11 mouse cellular contexts compared by ENCODE assay signal in genomic region chr4:121056342-121056741, GRCm38 (mm10). TPM values are rescaled to one million over a fixed set of nuclear protein-coding genes. Genes with fewer than 3 reads are reported as not detected.
DNase-seq lines count a peak whose midpoint lies in the region; ATAC-seq and TF ChIP-seq lines count a peak whose summit lies in the region.
"Had no signal": no experiment of that assay in that cellular context is flagged by ENCODE, and none has a peak within 500 bp of the region (broad histone marks: within the 10 kb centered on the region; RNA-seq: fewer than 3 reads in every experiment).

No protein-coding gene starts in this region.

- ATAC-seq in megakaryocyte, adult 5-6 weeks (ENCODE audit: poor library complexity, severe bottlenecking), result peak; percentile 49; the same call in 1 of the 2 replicates

- no peak overlapping the region for H3K27ac ChIP-seq in layer of hippocampus, adult 2 months
- H3K27ac ChIP-seq in ES-Bruce4 (ENCODE audit: insufficient read depth, low read length), result no peak overlapping the region
- H3K27ac ChIP-seq: midbrain, embryonic 12.5 days had no signal

- no peaks in the 10 kb centered on the region for H3K4me1 ChIP-seq in ES-Bruce4 (ENCODE audit: control insufficient read depth, insufficient read depth, low read length)

- peak; percentile 58 to 63 for DNase-seq in cerebellum, postnatal 10 days
- no peak for DNase-seq in cerebellum, adult 11-12 months
- no peak for DNase-seq in layer of hippocampus, adult 2 months (ENCODE audit: low spot score in 2 of 2)
- DNase-seq in layer of hippocampus, postnatal 14 days (ENCODE audit: low spot score in 2 of 2), result no peak
- DNase-seq in yolk sac, embryonic 10.5 days (ENCODE audit: low spot score), result no peak
- DNase-seq in right cerebral cortex, postnatal 10 days (ENCODE audit: low spot score in 2 of 2), result no peak

- no peak for TF ChIP-seq POLR2A in ES-Bruce4 (IDR thresholded peaks at IDR 0.05; ENCODE audit: insufficient read depth, low read length)

- TF ChIP-seq EP300 in ES-Bruce4 (IDR thresholded peaks at IDR 0.05; ENCODE audit: insufficient read depth, low read depth, low read length), result no peak

- H3K36me3 ChIP-seq in ES-Bruce4 (ENCODE audit: control insufficient read depth, insufficient read depth, low read length, poor library complexity, severe bottlenecking), result peaks cover 4% of the 10 kb centered on the region

- peak; percentile 83 for TF ChIP-seq CTCF in layer of hippocampus, adult 2 months (conservative IDR thresholded peaks at IDR 0.05)
- TF ChIP-seq CTCF in ES-Bruce4 (IDR thresholded peaks at IDR 0.05; ENCODE audit: low read depth, low read length), result peak; percentile 78

- H3K27me3 ChIP-seq in ES-Bruce4 (ENCODE audit: control insufficient read depth, insufficient read depth, low read length, poor library complexity, severe bottlenecking), result no peaks in the 10 kb centered on the region

- H3K9me3 ChIP-seq in ES-Bruce4 (replicated peaks; ENCODE audit: control insufficient read depth, insufficient read depth, low read length, poor library complexity, severe bottlenecking), result no peaks in the 10 kb centered on the region
- H3K9me3 ChIP-seq: midbrain, embryonic 12.5 days had no signal

- H3K9ac ChIP-seq in ES-Bruce4 (ENCODE audit: low read depth, poor library complexity, severe bottlenecking), result no peak overlapping the region
- H3K9ac ChIP-seq: midbrain, embryonic 12.5 days had no signal

- H3K4me3 ChIP-seq in layer of hippocampus, adult 2 months, result no peak overlapping the region
- H3K4me3 ChIP-seq in ES-Bruce4 (ENCODE audit: low read depth, low read length), result no peak overlapping the region
- H3K4me3 ChIP-seq: midbrain, embryonic 12.5 days had no signal

RNA-seq across cellular contexts. Expression of gene Col9a2, which starts 17.2 kb away (rescaled TPM):
- 1 to 10 TPM; 2.8 to 5.0 TPM for total RNA-seq in layer of hippocampus, adult 2 months (2021)
- 1 to 10 TPM; 5.7 to 7.0 TPM for total RNA-seq in layer of hippocampus, postnatal 14 days (2021)
- polyA plus RNA-seq in ES-Bruce4 (2011; ENCODE audit: insufficient read depth, insufficient read length, low read depth, missing spikeins), result 5.8 and 6.9 TPM in 2 replicates
- total RNA-seq in megakaryocyte, adult 5-6 weeks (2015), result not detected in 2 replicates
- total RNA-seq in megakaryocyte, adult 5-6 weeks (2017), result not detected in 2 replicates

RNA-seq across cellular contexts. Expression of gene Smap2, which starts 39.3 kb away (rescaled TPM):
- 100 to 1,000 TPM; 152 to 166 TPM for total RNA-seq in layer of hippocampus, adult 2 months (2021)
- total RNA-seq in layer of hippocampus, postnatal 14 days (2021), result 100 to 1,000 TPM; 138 to 140 TPM
- polyA plus RNA-seq in ES-Bruce4 (2011; ENCODE audit: insufficient read depth, insufficient read length, low read depth, missing spikeins), result 23.0 and 23.9 TPM in 2 replicates
- total RNA-seq in megakaryocyte, adult 5-6 weeks (2015), result 95.9 and 115 TPM in 2 replicates
- 37.2 and 62.2 TPM in 2 replicates for total RNA-seq in megakaryocyte, adult 5-6 weeks (2017)

RNA-seq across cellular contexts. Expression of gene Zmpste24, which starts 41.7 kb away (rescaled TPM):
- total RNA-seq in layer of hippocampus, adult 2 months (2021), result 10 to 100 TPM; 22.3 to 23.0 TPM
- 10 to 100 TPM; 24.7 to 25.6 TPM for total RNA-seq in layer of hippocampus, postnatal 14 days (2021)
- polyA plus RNA-seq in ES-Bruce4 (2011; ENCODE audit: insufficient read depth, insufficient read length, low read depth, missing spikeins), result 31.5 and 31.7 TPM in 2 replicates
- 61.3 and 63.0 TPM in 2 replicates for total RNA-seq in megakaryocyte, adult 5-6 weeks (2015)
- total RNA-seq in megakaryocyte, adult 5-6 weeks (2017), result 62.0 and 80.7 TPM in 2 replicates

RNA-seq across cellular contexts. Expression of gene Tmco2, which starts 52.7 kb away (rescaled TPM):
- not detected for total RNA-seq in layer of hippocampus, adult 2 months (2021)
- total RNA-seq in layer of hippocampus, postnatal 14 days (2021), result not detected
- not detected in 2 replicates for polyA plus RNA-seq in ES-Bruce4 (2011; ENCODE audit: insufficient read depth, insufficient read length, low read depth, missing spikeins)
- total RNA-seq in megakaryocyte, adult 5-6 weeks (2015), result not detected in 2 replicates
- total RNA-seq in megakaryocyte, adult 5-6 weeks (2017), result not detected in 2 replicates
- total RNA-seq: layer of hippocampus, postnatal 25 days had no signal
- polyA plus RNA-seq: heart, embryonic 14.5 days; midbrain, embryonic 12.5 days had no signal

Comparison
In these comparisons a context has a peak if more than half of its experiments do, and no peak if none do; other contexts are left out.
1. DNase-seq: peak in cerebellum, postnatal 10 days (2 of 2); none in cerebellum, adult 11-12 months (single experiment), layer of hippocampus, adult 2 months (0 of 2), layer of hippocampus, postnatal 14 days (0 of 2), yolk sac, embryonic 10.5 days (single experiment) and right cerebral cortex, postnatal 10 days (0 of 2).